Mouse (Mus musculus) lung, adult 2 months (tissue): Measurements from ENCODE around the gene Cnih2. TPM values are rescaled to one million over a fixed set of nuclear protein-coding genes. Genes with fewer than 3 reads are reported as not detected.

ENCODE experiments used
- DNase-seq: peaks from one replicate; pipeline ENCODE4 v3.0.0; 2022
- H3K4me1 ChIP-seq: fragments of 200-500 bp; 2 replicates; pipeline ENCODE4 v1.6.1; 2011; ENCODE audit warnings: low read length; ENCODE audit not compliant: control insufficient read depth, insufficient read depth
- H3K4me3 ChIP-seq: fragments of 200-500 bp; replicated peaks from 2 replicates; pipeline ENCODE3; 2011; ENCODE audit warnings: low read depth, mild to moderate bottlenecking, control low read depth, low read length; ENCODE audit errors: extremely low read depth
- CTCF ChIP-seq: fragments of 200-500 bp; IDR thresholded peaks from 2 replicates; pipeline ENCODE4 v1.5.1; 2011; ENCODE audit warnings: mild to moderate bottlenecking, low read length, control low read depth; ENCODE audit not compliant: insufficient read depth
- POLR2A ChIP-seq: fragments of 200-500 bp; IDR thresholded peaks from 2 replicates; pipeline ENCODE4 v1.6.1; 2011; ENCODE audit warnings: low read depth, mild to moderate bottlenecking, control low read depth, low read length, borderline replicate concordance; ENCODE audit errors: extremely low read depth
- WGBS: fragments of 180-500 bp; shearing (Covaris S2); methylation state at CpG from one replicate; pipeline ENCODE4 v1.1.7; 2018; 5-methylcytosine and 5-hydroxymethylcytosine counted together
- polyA plus RNA-seq: library from polyadenylated mRNA; depleted of rRNA; stranded (reverse); fragments of >200 nt; gene quantifications from 2 replicates; pipeline ENCODE4 v1.2.3, GENCODE M21; 2012

The Cnih2 gene
- polyA plus RNA-seq, 1 experiment = 1.2 TPM

- Histone ChIP-seq H3K4me1 (peaks cover 6% of the 10 kb centered on the region), H3K4me3 (no peak overlapping the region)
- WGBS = 75% methylated on average over 19 of the region's 19 CpGs
- TF ChIP-seq CTCF (no peak), POLR2A (no peak)
- no peak for DNase-seq
Observed at GRCm38 (mm10) chr19:5109659-5110453, 11.5 kb upstream of the Cnih2 start.

GRCm38 (mm10) chr19:5108702-5109101 is 10.4 kb upstream of the Cnih2 start:
- no peak for DNase-seq

GRCm38 (mm10) chr19:5108271-5108575 is 9.9 kb upstream of the Cnih2 start:
- WGBS = 21% methylated on average over 5 of the region's 5 CpGs
- TF ChIP-seq CTCF (peak; percentile 26; the same call in 1 of the 2 replicates), POLR2A (no peak)
- Histone ChIP-seq H3K4me3 (no peak overlapping the region), H3K4me1 (peaks cover 6% of the 10 kb centered on the region)
- DNase-seq = no peak

More at GRCm38 (mm10) chr19:5108702-5109101, 10.4 kb upstream of the Cnih2 start:
- no peak for TF ChIP-seq CTCF
- TF ChIP-seq POLR2A = no peak
- H3K4me1 ChIP-seq = peaks cover 6% of the 10 kb centered on the region
- H3K4me3 ChIP-seq = no peak overlapping the region
- 54% methylated on average over 4 of the region's 4 CpGs for WGBS

GRCm38 (mm10) chr19:5107556-5108270 is 9.4 kb upstream of the Cnih2 start:
- TF ChIP-seq CTCF = no peak
- no peak for TF ChIP-seq POLR2A
- H3K4me3 ChIP-seq = no peak overlapping the region
- 73% methylated on average over 18 of the region's 18 CpGs for WGBS
- H3K4me1 ChIP-seq = peaks cover 6% of the 10 kb centered on the region
- DNase-seq = no peak

DNA sequence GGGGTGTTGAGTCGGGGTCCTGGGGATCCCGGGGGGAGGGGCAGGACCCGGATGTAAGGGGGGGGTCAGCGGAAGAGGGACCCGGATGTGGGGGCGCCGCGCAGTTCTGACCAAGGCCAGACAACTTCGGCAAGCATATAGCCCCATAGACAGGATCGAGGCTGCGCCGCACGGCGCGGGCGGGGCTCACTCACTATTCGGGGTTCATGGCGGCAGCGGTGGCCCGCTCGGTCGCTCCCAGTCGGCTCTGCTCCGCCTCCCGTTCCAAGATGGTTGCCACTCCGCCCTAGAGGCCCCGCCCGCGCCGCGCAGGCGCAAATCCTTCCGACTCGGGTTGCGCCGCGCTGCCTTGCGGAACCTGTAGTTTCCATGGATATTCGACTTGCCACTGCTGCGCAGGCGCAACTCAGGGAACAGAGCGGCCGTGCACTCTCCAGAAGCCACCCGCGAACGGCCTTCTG is 8.4 kb upstream of the Cnih2 start, which contains the start of gene Rab1b:
Gene Rab1b, minus strand, starts transcription at position 342 of the 461 bp plus-strand sequence.
- WGBS = under 1% methylated on average over 46 of the region's 46 CpGs
- peak; percentile 96 for DNase-seq
- Histone ChIP-seq H3K4me3 (peak within 1 kb of the TSS; percentile 99), H3K4me1 (peaks cover 6% of the 10 kb centered on the region)
- TF ChIP-seq POLR2A = peak; percentile 79; the same call in 1 of the 2 replicates
- no peak for TF ChIP-seq CTCF

- DNase-seq = no peak
- under 1% methylated on average over 9 of the region's 9 CpGs for WGBS
- TF ChIP-seq CTCF (no peak), POLR2A (no peak)
- peaks cover 6% of the 10 kb centered on the region for H3K4me1 ChIP-seq
- peak overlapping the region; percentile 99 for H3K4me3 ChIP-seq
Observed at GRCm38 (mm10) chr19:5106074-5106473, 7.8 kb upstream of the Cnih2 start.

DNA sequence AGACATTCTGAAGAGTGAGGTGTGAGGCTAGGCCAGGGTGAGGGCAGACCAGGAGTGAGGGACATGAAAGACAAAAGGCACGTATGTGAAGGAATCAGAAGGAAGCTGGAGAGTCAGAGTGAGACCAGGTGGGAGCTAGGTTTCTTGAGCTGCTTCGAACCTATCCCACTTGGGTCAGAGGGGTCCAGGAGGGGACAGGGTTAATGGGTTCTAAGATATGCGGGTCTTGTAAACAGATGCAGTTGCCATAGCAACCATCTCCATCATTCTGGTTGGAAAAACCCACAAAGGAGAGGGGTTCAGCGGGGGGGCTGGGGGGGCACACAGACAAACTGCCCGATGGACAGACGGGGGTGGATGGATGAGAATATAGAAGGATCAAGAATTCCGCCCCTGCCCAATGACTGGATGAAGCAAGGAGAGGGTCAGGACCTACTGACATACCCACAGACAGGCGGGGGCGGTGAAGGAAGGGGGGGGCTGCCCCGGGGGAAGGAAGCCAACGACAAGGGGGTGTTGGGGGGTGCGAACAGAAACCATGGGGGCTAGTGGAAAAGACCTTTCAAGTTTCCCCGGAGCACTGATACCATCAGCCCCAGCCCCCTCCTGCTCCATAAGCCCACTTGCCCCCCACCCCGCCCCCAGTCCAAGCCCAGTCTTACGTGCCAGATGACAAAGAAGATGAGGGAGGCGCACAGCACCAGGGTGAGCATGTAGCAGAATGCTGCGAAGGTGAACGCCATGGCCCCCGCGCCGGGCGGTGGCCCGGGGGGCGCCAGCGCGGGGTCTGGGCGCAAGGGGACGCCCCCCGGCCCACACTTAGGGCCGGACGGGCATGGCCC is 579 bp downstream of the Cnih2 start:
- TF ChIP-seq CTCF (no peak), POLR2A (no peak)
- no peak for DNase-seq
- Histone ChIP-seq H3K4me1 (peaks cover 6% of the 10 kb centered on the region), H3K4me3 (no peak overlapping the region)
- 7% methylated on average over 29 of the region's 31 CpGs for WGBS

GRCm38 (mm10) chr19:5095887-5096474 is 2.3 kb downstream of the Cnih2 start:
- DNase-seq = no peak
- Histone ChIP-seq H3K4me1 (peaks cover 6% of the 10 kb centered on the region), H3K4me3 (no peak overlapping the region)
- TF ChIP-seq CTCF = no peak
- no peak for TF ChIP-seq POLR2A
- WGBS = 9% methylated on average over 9 of the region's 9 CpGs

DNA sequence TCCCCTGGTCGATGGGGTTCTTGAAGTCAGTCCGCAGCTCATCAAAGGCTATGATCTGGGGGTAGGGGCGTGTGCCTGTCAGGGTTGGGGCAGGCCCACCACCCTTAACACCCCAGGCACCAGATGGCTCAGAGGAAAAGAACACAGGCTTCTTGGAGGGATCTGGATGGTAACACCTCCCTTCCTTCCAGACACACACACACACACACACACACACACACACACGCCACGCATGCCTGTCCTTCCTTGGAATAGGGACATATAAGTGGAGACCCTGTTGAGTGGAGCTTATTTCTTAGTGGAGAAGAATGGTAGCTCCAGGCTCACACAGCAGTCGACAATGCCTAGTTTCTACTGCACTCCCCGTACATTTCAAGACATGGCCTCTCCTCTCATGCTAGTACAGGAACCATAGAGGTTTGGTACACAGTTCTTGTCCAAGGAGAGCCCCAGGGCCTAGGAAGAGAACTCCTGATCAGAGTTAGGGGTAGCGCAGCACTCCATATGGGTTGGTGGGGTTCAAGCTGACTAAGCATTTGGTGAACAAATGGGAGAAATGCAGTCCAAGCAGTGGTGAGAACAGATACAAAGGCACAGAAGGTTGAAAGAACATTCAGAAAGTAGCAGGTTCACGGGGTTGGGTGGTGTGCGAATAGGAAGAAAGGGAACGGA is 3.4 kb downstream of the Cnih2 start:
- no peak overlapping the region for H3K4me3 ChIP-seq
- peaks cover 6% of the 10 kb centered on the region for H3K4me1 ChIP-seq
- WGBS = 40% methylated on average over 11 of the region's 11 CpGs
- no peak for DNase-seq
- no peak for TF ChIP-seq CTCF
- TF ChIP-seq POLR2A = no peak
